Mouse (Mus musculus) heart, embryonic 14.5 days (tissue): ENCODE results near the gene Pax5. TPM values are rescaled to one million over a fixed set of nuclear protein-coding genes. Genes with fewer than 3 reads are reported as not detected.

Source experiments
- ATAC-seq: fragments of 200-750 bp; cut with Nextera tagmentation; 2 replicates; pipeline ENCODE4 v1.8.0; 2017; ENCODE audit warnings: low read depth, moderate TSS enrichment; ENCODE audit not compliant: insufficient number of reproducible peaks, insufficient read depth, low FRiP score
- H3K27ac ChIP-seq, 2 experiments: fragments of 200-500 bp in 1 of 2; fragments of 300-500 bp in 1 of 2; sonication (generic) in 1 of 2; replicated peaks in 1 of 2; 2 replicates each; pipeline ENCODE4 v1.5.1; 2012 to 2014; ENCODE audit warnings: low read depth in 2 of 2, low read length in 2 of 2, control low read depth in 1 of 2, mild to moderate bottlenecking in 1 of 2, mixed read lengths in 1 of 2; ENCODE audit not compliant: control insufficient read depth in 1 of 2, insufficient read depth in 1 of 2
- H3K27me3 ChIP-seq: fragments of 300-500 bp; sonication (generic); 2 replicates; pipeline ENCODE4 v1.6.1; 2014; ENCODE audit warnings: mild to moderate bottlenecking, low read length, control low read depth; ENCODE audit not compliant: control insufficient read depth, insufficient read depth
- H3K36me3 ChIP-seq: fragments of 300-500 bp; sonication (generic); 2 replicates; pipeline ENCODE4 v1.6.1; 2014; ENCODE audit warnings: mild to moderate bottlenecking, control low read depth, low read length, mixed read lengths; ENCODE audit not compliant: control insufficient read depth, insufficient read depth
- H3K4me1 ChIP-seq, 2 experiments: fragments of 200-500 bp in 1 of 2; fragments of 300-500 bp in 1 of 2; sonication (generic) in 1 of 2; 2 replicates each; pipeline ENCODE4 v1.6.1; 2012 to 2014; ENCODE audit warnings: low read length in 2 of 2, control low read depth in 1 of 2, mixed read lengths in 1 of 2; ENCODE audit not compliant: control insufficient read depth in 2 of 2, insufficient read depth in 2 of 2
- H3K4me2 ChIP-seq: fragments of 300-500 bp; sonication (generic); 2 replicates; pipeline ENCODE4 v1.6.1; 2014; ENCODE audit warnings: mild to moderate bottlenecking, low read length
- H3K4me3 ChIP-seq, 2 experiments: fragments of 200-500 bp in 1 of 2; fragments of 300-500 bp in 1 of 2; sonication (generic) in 1 of 2; 2 replicates each; pipeline ENCODE4 v1.5.1; 2012 to 2014; ENCODE audit warnings: low read length in 2 of 2, mild to moderate bottlenecking in 2 of 2, control low read depth in 1 of 2, low read depth in 1 of 2, moderate library complexity in 1 of 2; ENCODE audit not compliant: control insufficient read depth in 1 of 2, insufficient read depth in 1 of 2
- H3K9ac ChIP-seq: fragments of 300-500 bp; sonication (generic); 2 replicates; pipeline ENCODE4 v1.6.1; 2014; ENCODE audit warnings: mild to moderate bottlenecking, low read length
- H3K9me3 ChIP-seq: fragments of 300-500 bp; sonication (generic); 2 replicates; pipeline ENCODE4 v1.6.1; 2016; ENCODE audit warnings: low read length, control low read depth; ENCODE audit not compliant: control insufficient read depth
- WGBS: fragments of 180-500 bp; shearing (Covaris S2); extraction: QIAGEN DNeasy Blood & Tissue Kit; methylation state at CpG from one replicate; pipeline ENCODE4 v1.1.7; 2014; 5-methylcytosine and 5-hydroxymethylcytosine counted together
- polyA plus RNA-seq: library from polyadenylated mRNA; unstranded; fragments of >200 nt; fragmentation: Nextera tagmentation; extraction: Ambion mirVana; gene quantifications from 2 replicates; pipeline ENCODE4 v1.2.1, GENCODE M21; 2014

The Pax5 gene
- polyA plus RNA-seq, 1 experiment from 2014 or later, result not detected

GRCm38 (mm10) chr4:44551470-44551869 is 158.8 kb downstream of the Pax5 start:
- Histone ChIP-seq H3K36me3 (no peaks in the 10 kb centered on the region), H3K9ac (no peak overlapping the region), H3K4me1 (no peaks in the 10 kb centered on the region), H3K27ac (no peak overlapping the region), H3K27me3 (peaks cover 2% of the 10 kb centered on the region; the same call in 1 of the 2 replicates), H3K4me2 (no peak overlapping the region), H3K4me3 (no peak overlapping the region), H3K9me3 (no peaks in the 10 kb centered on the region)
- WGBS, result 82% methylated on average over 12 of the region's 12 CpGs
- no peak for ATAC-seq

DNA sequence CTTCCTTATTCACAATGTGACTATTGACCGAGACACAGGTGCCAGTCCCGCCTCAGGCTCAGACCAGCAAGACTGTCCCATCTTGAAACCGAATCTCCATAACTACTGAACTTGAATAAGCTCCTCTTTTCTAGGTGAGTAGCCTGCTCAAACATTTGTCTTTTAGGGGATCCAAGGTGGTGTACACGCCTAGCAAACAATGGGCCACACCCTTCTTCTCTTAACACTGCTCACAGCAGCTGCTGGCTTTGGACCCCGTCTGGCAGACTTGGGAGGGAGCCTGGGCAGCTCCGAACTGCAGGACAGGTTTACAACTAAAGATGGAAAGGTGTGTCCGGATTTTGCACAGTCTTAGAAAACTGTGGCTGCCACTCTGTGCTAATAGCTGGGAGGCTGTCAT is 161.3 kb downstream of the Pax5 start:
- no peak overlapping the region for H3K4me2 ChIP-seq
- H3K36me3 ChIP-seq, result no peaks in the 10 kb centered on the region
- no peak overlapping the region for H3K9ac ChIP-seq
- 72% methylated on average over 7 of the region's 7 CpGs for whole genome bisulfite sequencing
- ATAC-seq, result no peak
- H3K4me1 ChIP-seq, result no peaks in the 10 kb centered on the region
- H3K4me3 ChIP-seq, result no peak overlapping the region
- H3K9me3 ChIP-seq, result no peaks in the 10 kb centered on the region
- peaks cover 5% of the 10 kb centered on the region; the same call in 1 of the 2 replicates for H3K27me3 ChIP-seq
- H3K27ac ChIP-seq, result no peak overlapping the region

DNA sequence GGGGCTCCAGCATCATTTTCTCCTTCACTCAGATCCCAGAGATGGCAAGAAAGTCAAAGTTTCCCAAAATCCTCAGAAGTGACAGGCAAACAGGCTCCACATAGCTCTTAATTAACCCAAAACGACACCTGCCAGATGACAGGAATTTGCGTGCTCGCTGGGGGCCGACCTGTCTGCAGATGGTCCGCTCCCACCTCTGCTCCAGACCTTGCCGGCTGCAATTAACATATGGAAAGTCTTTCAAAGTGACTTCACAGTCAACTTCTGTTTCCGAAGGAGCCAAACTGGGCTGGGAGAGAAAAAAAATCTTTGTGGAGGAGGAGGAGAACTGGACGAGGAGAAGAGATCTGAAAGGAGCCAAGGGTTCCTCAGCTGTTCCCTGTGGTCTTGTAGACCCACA is 164.6 kb downstream of the Pax5 start:
- Histone ChIP-seq H3K4me2 (no peak overlapping the region), H3K4me3 (no peak overlapping the region), H3K4me1 (no peaks in the 10 kb centered on the region), H3K9ac (no peak overlapping the region), H3K36me3 (no peaks in the 10 kb centered on the region), H3K9me3 (no peaks in the 10 kb centered on the region), H3K27me3 (peaks cover 5% of the 10 kb centered on the region; the same call in 1 of the 2 replicates), H3K27ac (no peak overlapping the region)
- no peak for ATAC-seq
- WGBS, result 14% methylated on average over 8 of the region's 8 CpGs

DNA sequence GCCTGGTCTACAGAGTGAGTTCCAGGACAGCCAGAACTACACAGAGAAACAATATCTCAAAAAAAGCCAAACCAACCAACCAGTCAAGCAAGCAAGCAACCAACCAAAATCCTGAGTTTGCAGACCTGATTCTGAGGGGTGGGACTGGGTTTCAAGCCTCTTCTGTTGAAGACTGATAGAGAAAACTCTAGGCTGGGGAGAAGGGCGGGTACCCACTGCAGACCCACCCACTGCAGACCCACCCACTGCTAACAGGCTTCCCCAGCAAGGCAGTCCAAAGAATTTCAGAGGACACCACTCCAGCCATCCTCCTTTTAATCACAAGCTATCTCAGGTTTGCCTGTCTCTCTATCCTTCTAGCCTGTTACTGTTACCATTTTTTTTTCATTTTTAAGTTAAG is 165.8 kb downstream of the Pax5 start:
- Histone ChIP-seq H3K27ac (no peak overlapping the region), H3K9me3 (no peaks in the 10 kb centered on the region), H3K4me3 (no peak overlapping the region), H3K4me2 (no peak overlapping the region), H3K9ac (no peak overlapping the region), H3K36me3 (no peaks in the 10 kb centered on the region), H3K4me1 (no peaks in the 10 kb centered on the region), H3K27me3 (peaks cover 5% of the 10 kb centered on the region; the same call in 1 of the 2 replicates)
- 33% methylated on average over 1 of the region's 1 CpGs for WGBS
- no peak for ATAC-seq

DNA sequence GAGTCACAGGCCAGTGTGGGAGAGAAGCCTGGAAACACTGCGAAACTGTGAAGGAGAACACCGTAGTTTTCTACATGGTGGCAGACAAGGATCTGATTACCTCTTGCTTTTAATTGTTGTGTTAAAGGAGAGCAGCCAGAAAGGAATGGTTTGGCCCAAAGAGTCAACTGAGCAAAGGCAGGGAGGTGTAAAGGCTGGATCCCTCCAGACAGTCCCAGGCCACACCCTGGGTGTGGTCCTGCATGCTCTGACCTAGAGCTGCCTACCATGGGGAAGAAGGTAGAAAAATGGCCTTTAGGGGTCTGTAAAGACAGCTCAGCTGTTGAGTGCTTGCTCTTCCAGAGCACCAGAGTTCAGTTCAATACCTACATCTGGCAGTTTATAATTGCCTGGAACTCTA is 166.4 kb downstream of the Pax5 start:
- 85% methylated on average over 2 of the region's 2 CpGs for WGBS
- Histone ChIP-seq H3K9me3 (no peaks in the 10 kb centered on the region), H3K4me2 (no peak overlapping the region), H3K4me3 (no peak overlapping the region), H3K27me3 (peaks cover 5% of the 10 kb centered on the region; the same call in 1 of the 2 replicates), H3K4me1 (no peaks in the 10 kb centered on the region), H3K9ac (no peak overlapping the region), H3K27ac (no peak overlapping the region), H3K36me3 (no peaks in the 10 kb centered on the region)
- no peak for ATAC-seq

DNA sequence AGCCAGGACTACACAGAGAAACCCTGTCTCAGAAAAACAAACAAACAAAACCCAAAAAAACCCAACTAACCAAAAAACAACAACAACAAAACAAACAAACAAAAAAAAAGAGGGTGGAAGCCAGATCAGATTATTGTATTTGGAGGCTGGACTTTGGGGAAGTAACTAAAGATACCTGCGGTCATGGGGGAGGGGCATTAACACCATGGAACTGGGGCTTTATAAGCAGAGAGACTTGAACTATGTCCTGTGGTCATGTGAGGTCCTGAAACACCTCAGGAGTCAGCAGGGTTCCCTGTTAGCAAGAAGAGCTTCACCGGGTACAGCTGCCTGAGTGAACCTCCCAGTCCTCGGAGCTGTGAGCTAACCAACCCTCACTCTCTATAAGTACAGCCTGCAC is 168.2 kb downstream of the Pax5 start:
- WGBS, result 69% methylated on average over 3 of the region's 3 CpGs
- no peaks in the 10 kb centered on the region for H3K9me3 ChIP-seq
- no peak overlapping the region for H3K27ac ChIP-seq
- H3K36me3 ChIP-seq, result no peaks in the 10 kb centered on the region
- no peaks in the 10 kb centered on the region for H3K4me1 ChIP-seq
- H3K9ac ChIP-seq, result no peak overlapping the region
- no peak overlapping the region for H3K4me3 ChIP-seq
- H3K4me2 ChIP-seq, result no peak overlapping the region
- ATAC-seq, result no peak
- H3K27me3 ChIP-seq, result peaks cover 5% of the 10 kb centered on the region; the same call in 1 of the 2 replicates

- H3K9ac ChIP-seq, result no peak overlapping the region
- H3K27ac ChIP-seq, result no peak overlapping the region
- no peaks in the 10 kb centered on the region for H3K36me3 ChIP-seq
- no peak overlapping the region for H3K4me2 ChIP-seq
- ATAC-seq, result no peak
- no peaks in the 10 kb centered on the region for H3K9me3 ChIP-seq
- H3K4me3 ChIP-seq, result no peak overlapping the region
- H3K27me3 ChIP-seq, result no peaks in the 10 kb centered on the region
- WGBS, result 53% methylated on average over 4 of the region's 5 CpGs
- no peaks in the 10 kb centered on the region for H3K4me1 ChIP-seq
Measured at GRCm38 (mm10) chr4:44538488-44538887, 171.8 kb downstream of the Pax5 start.

- H3K27ac ChIP-seq, result no peak overlapping the region
- no peaks in the 10 kb centered on the region for H3K9me3 ChIP-seq
- no peak overlapping the region for H3K4me3 ChIP-seq
- 82% methylated on average over 4 of the region's 4 CpGs for WGBS
- no peaks in the 10 kb centered on the region for H3K27me3 ChIP-seq
- H3K4me1 ChIP-seq, result no peaks in the 10 kb centered on the region
- H3K4me2 ChIP-seq, result no peak overlapping the region
- no peaks in the 10 kb centered on the region for H3K36me3 ChIP-seq
- no peak overlapping the region for H3K9ac ChIP-seq
- ATAC-seq, result no peak
Measured at GRCm38 (mm10) chr4:44536794-44537193, 173.5 kb downstream of the Pax5 start.
